Mouse (Mus musculus) neutrophil, adult 5-6 weeks (primary cell): ENCODE measurements around the gene Cltc. TPM values are rescaled to one million over a fixed set of nuclear protein-coding genes. Genes with fewer than 3 reads are reported as not detected.
A peak's percentile ranks its signal among the peaks of the same experiment; 100 is the strongest.

ENCODE experiments used
- ATAC-seq: fragments of 151-379, 151-347 bp; 2 replicates; pipeline ENCODE4 v1.8.0; 2017; ENCODE audit warnings: mild to moderate bottlenecking, moderate TSS enrichment; ENCODE audit not compliant: insufficient number of reproducible peaks, poor library complexity, low FRiP score, severe bottlenecking; ENCODE audit errors: extremely low read depth
- total RNA-seq: library from RNA; stranded (forward); fragments of 200-1000 nt; gene quantifications from 2 replicates; pipeline ENCODE4 v1.2.3, GENCODE M21; 2017

The Cltc gene
- total RNA-seq, 1 experiment from 2014 or later, result 168 TPM

GRCm38 (mm10) chr11:86691482-86691881 lies 65.9 kb downstream of the Cltc start:
- ATAC-seq, result no peak

- ATAC-seq, result no peak
Observed at GRCm38 (mm10) chr11:86690383-86690782, 67.0 kb downstream of the Cltc start.

- no peak for ATAC-seq
Observed at GRCm38 (mm10) chr11:86685366-86685765, 72.0 kb downstream of the Cltc start.

GRCm38 (mm10) chr11:86684126-86685012 lies 73.0 kb downstream of the Cltc start:
- 0 out of 2 replicates have a peak, but pooled peaks have one; percentile 7 for ATAC-seq

- peak; percentile 85 for ATAC-seq
Observed at GRCm38 (mm10) chr11:86683395-86684125, 73.8 kb downstream of the Cltc start, which contains the start of the genes Vmp1 and Ptrh2. Gene Vmp1, minus strand, starts transcription at chr11:86683836. Gene Ptrh2, plus strand, starts transcription at chr11:86683985.

- ATAC-seq, result no peak
Observed at GRCm38 (mm10) chr11:86682861-86683260, 74.5 kb downstream of the Cltc start.

GRCm38 (mm10) chr11:86681423-86681822 lies 75.9 kb downstream of the Cltc start:
- no peak for ATAC-seq

GRCm38 (mm10) chr11:86680729-86681128 lies 76.6 kb downstream of the Cltc start:
- no peak for ATAC-seq

GRCm38 (mm10) chr11:86678957-86679356 lies 78.4 kb downstream of the Cltc start:
- ATAC-seq, result no peak

- ATAC-seq, result no peak
Observed at GRCm38 (mm10) chr11:86675520-86675919, 81.8 kb downstream of the Cltc start.

- ATAC-seq, result no peak
Observed at GRCm38 (mm10) chr11:86672772-86673171, 84.6 kb downstream of the Cltc start.

GRCm38 (mm10) chr11:86671041-86671675 lies 86.2 kb downstream of the Cltc start:
- ATAC-seq, result no peak

GRCm38 (mm10) chr11:86668169-86668568 lies 89.2 kb downstream of the Cltc start:
- no peak for ATAC-seq

- no peak for ATAC-seq
Observed at GRCm38 (mm10) chr11:86667553-86667952, 89.8 kb downstream of the Cltc start.

GRCm38 (mm10) chr11:86664406-86664805 lies 93.0 kb downstream of the Cltc start:
- ATAC-seq, result no peak

GRCm38 (mm10) chr11:86663977-86664376 lies 93.4 kb downstream of the Cltc start:
- no peak for ATAC-seq

- no peak for ATAC-seq
Observed at GRCm38 (mm10) chr11:86662986-86663895, 94.1 kb downstream of the Cltc start.

GRCm38 (mm10) chr11:86657863-86658262 lies 99.5 kb downstream of the Cltc start:
- no peak for ATAC-seq
